15 mouse cellular contexts compared by ENCODE assay signal in the genomic region with DNA sequence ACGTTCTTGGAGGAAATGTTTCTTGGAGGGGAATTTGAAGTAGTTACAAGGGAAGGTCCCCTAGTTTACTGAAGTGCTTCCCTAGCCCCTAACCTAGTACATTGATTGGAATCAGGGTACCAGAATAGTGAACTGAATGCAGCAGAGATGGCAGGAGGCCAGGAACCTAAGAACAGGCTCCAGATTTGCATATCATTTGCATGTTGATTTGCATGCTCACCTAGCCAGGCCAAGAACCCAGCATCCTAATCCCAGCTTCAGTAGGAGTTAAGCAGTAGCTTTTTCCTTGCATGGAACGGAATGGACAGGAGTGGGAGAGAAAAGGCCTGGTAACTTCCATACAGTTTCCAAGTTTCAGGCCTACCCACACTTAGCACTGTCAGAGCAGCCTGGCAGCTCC. TPM values are rescaled to one million over a fixed set of nuclear protein-coding genes. Genes with fewer than 3 reads are reported as not detected.
DNase-seq lines count a peak whose midpoint lies in the region.
"Had no signal": no experiment of that assay in that cellular context is flagged by ENCODE, and none has a peak within 500 bp of the region (broad histone marks: within the 10 kb centered on the region; RNA-seq: fewer than 3 reads in every experiment).

No protein-coding gene starts in this region.

- DNase-seq in cerebellum, postnatal 10 days: peak; percentile 70 to 76
- no peak for DNase-seq in cerebellum, adult 11-12 months
- DNase-seq in layer of hippocampus, postnatal 10 days (ENCODE audit: low spot score in 2 of 2): peak; percentile 36 to 53
- DNase-seq in layer of hippocampus, adult 9-10 months (ENCODE audit: low spot score): no peak
- DNase-seq in right cerebral cortex, postnatal 4 days: peak; percentile 49
- DNase-seq in right cerebral cortex, adult 18-20 months: no peak
- DNase-seq in heart, adult 18-20 months: no peak
- no peak for DNase-seq in ovary, postnatal 14 days (ENCODE audit: low spot score)
- DNase-seq: adrenal gland, postnatal 14 days; cerebellum, postnatal 25 days; heart, adult 11 months; kidney, adult 8-10 months; spleen, adult 18-20 months had no signal

RNA-seq across cellular contexts. Expression of a gene that starts 7.7 kb away (rescaled TPM):
- total RNA-seq in layer of hippocampus, postnatal 10 days (2021): 10 to 100 TPM; 67.0 to 72.6 TPM
- under 1 TPM in 1 of 2 experiments, not detected in 1; 0.28 TPM for total RNA-seq in heart, adult 18-20 months (2021)
- total RNA-seq: gastrocnemius, adult 18-20 months; megakaryocyte, adult 5-6 weeks had no signal

RNA-seq across cellular contexts. Expression of a gene that starts 34.7 kb away (rescaled TPM):
- 10 to 100 TPM in 1 of 2 experiments, 1 to 10 TPM in 1; 8.9 to 10.4 TPM for total RNA-seq in layer of hippocampus, postnatal 10 days (2021)
- 1 to 10 TPM; 2.6 to 7.9 TPM for total RNA-seq in heart, adult 18-20 months (2021)
- total RNA-seq: megakaryocyte, adult 5-6 weeks had no signal

Comparison
In these comparisons a context has a peak if more than half of its experiments do, and no peak if none do; other contexts are left out.
1. DNase-seq: peak in cerebellum, postnatal 10 days (2 of 2), layer of hippocampus, postnatal 10 days (2 of 2) and right cerebral cortex, postnatal 4 days (single experiment); none in cerebellum, adult 11-12 months (single experiment), layer of hippocampus, adult 9-10 months (single experiment), right cerebral cortex, adult 18-20 months (single experiment), heart, adult 18-20 months (0 of 2) and ovary, postnatal 14 days (single experiment).
2. RNA of a gene that starts 7.7 kb away (total RNA-seq): 67.0 to 72.6 TPM in layer of hippocampus, postnatal 10 days; 0.28 TPM in heart, adult 18-20 months; every median in the first group is over 10 times any median in the second.